Mouse (Mus musculus) CH12.LX (cell line): ENCODE results near the gene Lbp.

Experiments
- CHD1 ChIP-seq: IDR thresholded peaks from 2 replicates; pipeline ENCODE4 v1.6.1; 2012; ENCODE audit warnings: low read depth, low read length, improper control_type of control experiment, inconsistent platforms
- POLR2A ChIP-seq: IDR thresholded peaks from 2 replicates; pipeline ENCODE4 v1.6.1; 2011; ENCODE audit warnings: low read depth, mild to moderate bottlenecking, improper control_type of control experiment, low read length

DNA sequence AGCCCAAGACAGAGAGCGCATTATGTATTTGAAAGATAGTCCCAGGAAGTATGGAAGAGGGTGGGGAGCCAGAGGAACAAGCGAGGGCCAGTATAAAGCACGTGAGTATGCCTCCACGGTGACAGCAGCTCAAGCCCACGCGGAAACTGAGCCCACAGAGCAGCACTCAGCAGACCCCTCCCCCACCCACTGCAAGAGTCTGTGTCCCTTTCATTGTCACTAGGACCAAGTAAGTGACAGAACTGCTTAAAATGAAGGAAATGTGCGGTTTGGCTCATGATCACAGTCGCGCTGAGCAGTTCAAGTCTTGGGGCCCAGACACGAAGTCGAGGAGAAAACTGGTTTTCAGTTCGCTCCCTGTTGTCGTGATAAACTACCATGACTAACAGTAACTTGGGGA, 28.1 kb downstream of the Lbp start:
- TF ChIP-seq POLR2A, result no peak
- TF ChIP-seq CHD1, result no peak
